ENCODE assay signal across 36 mouse cellular contexts in the genomic region with DNA sequence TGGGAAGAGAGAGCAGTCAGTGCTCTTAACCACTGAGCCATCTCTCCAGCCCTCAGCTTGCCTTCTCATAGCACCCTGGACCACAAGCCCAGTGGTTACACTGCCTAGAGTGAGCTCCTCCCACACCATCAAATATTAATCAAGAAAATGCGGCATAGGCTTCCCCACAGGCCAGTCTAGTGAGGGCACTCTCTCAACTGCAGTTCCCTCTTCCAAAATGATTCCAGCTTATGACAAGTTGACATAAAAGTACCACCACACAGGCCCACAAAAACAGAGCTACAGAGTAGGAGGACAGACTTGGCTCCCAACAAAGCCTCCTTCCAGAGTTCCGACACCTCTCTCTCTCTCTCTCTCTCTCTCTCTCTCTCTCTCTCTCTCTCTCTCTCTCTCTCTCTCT. TPM values are rescaled to one million over a fixed set of nuclear protein-coding genes. Genes with fewer than 3 reads are reported as not detected.
"Had no signal": no experiment of that assay in that cellular context is flagged by ENCODE, and none has a peak within 500 bp of the region (broad histone marks: within the 10 kb centered on the region; RNA-seq: fewer than 3 reads in every experiment).

No protein-coding gene starts in this region.

- H3K4me1 ChIP-seq: limb, embryonic 10.5 days; limb, embryonic 12.5 days; limb, embryonic 13.5 days; limb, embryonic 15.5 days; liver, embryonic 12.5 days; liver, embryonic 13.5 days; liver, embryonic 15.5 days; lung, embryonic 15.5 days; megakaryocyte, embryonic 14.5 days; midbrain, embryonic 10.5 days; midbrain, embryonic 12.5 days; midbrain, embryonic 13.5 days; midbrain, embryonic 15.5 days had no signal

- H3K4me3 ChIP-seq: left cerebral cortex, adult 2 months; limb, embryonic 10.5 days; limb, embryonic 12.5 days; limb, embryonic 13.5 days; limb, embryonic 15.5 days; liver, embryonic 12.5 days; liver, embryonic 13.5 days; liver, embryonic 15.5 days; lung, embryonic 15.5 days; megakaryocyte, embryonic 14.5 days; midbrain, embryonic 10.5 days; midbrain, embryonic 12.5 days; midbrain, embryonic 13.5 days; midbrain, embryonic 15.5 days; myocyte had no signal

- H3K36me3 ChIP-seq: limb, embryonic 10.5 days; limb, embryonic 12.5 days; limb, embryonic 13.5 days; limb, embryonic 15.5 days; liver, embryonic 12.5 days; liver, embryonic 13.5 days; liver, embryonic 15.5 days; lung, embryonic 15.5 days; midbrain, embryonic 10.5 days; midbrain, embryonic 12.5 days; midbrain, embryonic 15.5 days had no signal

- H3K27ac ChIP-seq: left cerebral cortex, adult 2 months; limb, embryonic 10.5 days; limb, embryonic 12.5 days; limb, embryonic 13.5 days; limb, embryonic 15.5 days; liver, embryonic 12.5 days; liver, embryonic 13.5 days; liver, embryonic 14.5 days; liver, embryonic 15.5 days; lung, embryonic 15.5 days; macrophage; midbrain, embryonic 10.5 days; midbrain, embryonic 12.5 days; midbrain, embryonic 13.5 days; midbrain, embryonic 15.5 days had no signal

- DNase-seq: left cerebral cortex, postnatal 4 days; liver; liver, embryonic 13.5 days; liver, postnatal 0 days; lung, adult 18-20 months; lung, adult 2 months; lung, embryonic 14.5 days; lung, postnatal 10 days; lung, postnatal 14 days; lung, postnatal 36 days; midbrain, embryonic 14.5 days had no signal

- H3K27me3 ChIP-seq: limb, embryonic 15.5 days; liver, embryonic 12.5 days; liver, embryonic 13.5 days; liver, embryonic 15.5 days; lung, embryonic 15.5 days; midbrain, embryonic 13.5 days; midbrain, embryonic 15.5 days had no signal

- H3K9ac ChIP-seq: limb, embryonic 12.5 days; limb, embryonic 13.5 days; limb, embryonic 15.5 days; liver, embryonic 12.5 days; liver, embryonic 13.5 days; liver, embryonic 14.5 days; liver, embryonic 15.5 days; liver, postnatal 0 days; lung, embryonic 14.5 days; lung, embryonic 15.5 days; midbrain, embryonic 12.5 days; midbrain, embryonic 13.5 days; midbrain, embryonic 15.5 days had no signal

RNA-seq across cellular contexts. Expression of a gene that starts 29.1 kb away (rescaled TPM):
- total RNA-seq: liver, adult 2 months; megakaryocyte progenitor cell, adult 5-6 weeks; megakaryocyte, adult 5-6 weeks; megakaryocyte-erythroid progenitor cell, adult 5-6 weeks; monocyte, adult 5-6 weeks had no signal
- polyA plus RNA-seq: limb, embryonic 10.5 days; limb, embryonic 11.5 days; limb, embryonic 12.5 days; liver, adult 2 months; liver, embryonic 13.5 days; liver, embryonic 14.5 days; liver, embryonic 15.5 days; liver, postnatal 0 days; lung, embryonic 14.5 days; lung, embryonic 15.5 days; lung, embryonic 16.5 days; macrophage had no signal

RNA-seq across cellular contexts. Expression of a gene that starts 31.4 kb away (rescaled TPM):
- total RNA-seq: megakaryocyte progenitor cell, adult 5-6 weeks; megakaryocyte-erythroid progenitor cell, adult 5-6 weeks; monocyte, adult 5-6 weeks had no signal
- polyA plus RNA-seq: limb, embryonic 10.5 days; limb, embryonic 11.5 days; liver, adult 2 months; liver, embryonic 11.5 days; liver, embryonic 15.5 days; liver, embryonic 16.5 days; liver, postnatal 0 days; macrophage had no signal
